Mouse (Mus musculus) intestine, embryonic 15.5 days (tissue): ENCODE data around the gene Zfp1. TPM values are rescaled to one million over a fixed set of nuclear protein-coding genes. Genes with fewer than 3 reads are reported as not detected.

Experiments used
- ATAC-seq: fragments of 200-750 bp; cut with Nextera tagmentation; 2 replicates; pipeline ENCODE4 v1.8.0; 2017; ENCODE audit warnings: moderate TSS enrichment, moderate library complexity
- H3K27ac ChIP-seq: fragments of 300-500 bp; sonication (generic); 2 replicates; pipeline ENCODE4 v1.5.1; 2015; ENCODE audit warnings: mild to moderate bottlenecking, inconsistent platforms
- H3K27me3 ChIP-seq: fragments of 300-500 bp; sonication (generic); replicated peaks from 2 replicates; pipeline ENCODE4 v1.6.1; 2015; ENCODE audit warnings: inconsistent platforms
- H3K36me3 ChIP-seq: fragments of 300-500 bp; sonication (generic); 2 replicates; pipeline ENCODE4 v1.6.1; 2015; ENCODE audit warnings: inconsistent platforms
- H3K4me1 ChIP-seq: fragments of 300-500 bp; sonication (generic); replicated peaks from 2 replicates; pipeline ENCODE4 v1.6.1; 2015; ENCODE audit warnings: inconsistent platforms
- H3K4me2 ChIP-seq: fragments of 300-500 bp; sonication (generic); replicated peaks from 2 replicates; pipeline ENCODE4 v1.6.1; 2015; ENCODE audit warnings: mild to moderate bottlenecking, inconsistent platforms
- H3K4me3 ChIP-seq: fragments of 300-500 bp; sonication (generic); replicated peaks from 2 replicates; pipeline ENCODE4 v1.5.1; 2015; ENCODE audit warnings: inconsistent platforms
- H3K9ac ChIP-seq: fragments of 300-500 bp; sonication (generic); 2 replicates; pipeline ENCODE4 v1.6.1; 2015; ENCODE audit warnings: inconsistent platforms
- H3K9me3 ChIP-seq: fragments of 300-500 bp; sonication (generic); 2 replicates; pipeline ENCODE4 v1.6.1; 2016; ENCODE audit warnings: inconsistent platforms
- WGBS: fragments of 180-500 bp; shearing (Covaris S2); methylation state at CpG from one replicate; pipeline ENCODE4 v1.1.7; 2015; 5-methylcytosine and 5-hydroxymethylcytosine counted together
- polyA plus RNA-seq: library from polyadenylated mRNA; unstranded; fragments of >200 nt; fragmentation: Nextera tagmentation; extraction: Ambion mirVana; gene quantifications from 2 replicates; pipeline ENCODE4 v1.2.1, GENCODE M21; 2015

The Zfp1 gene
- polyA plus RNA-seq, 1 experiment from 2014 or later = 14.9 TPM

- ATAC-seq = peak; percentile 46
- Histone ChIP-seq H3K4me1 (peaks cover 46% of the 10 kb centered on the region), H3K36me3 (peaks cover 41% of the 10 kb centered on the region), H3K9ac (peak overlapping the region; percentile 41; the same call in 1 of the 2 replicates), H3K27ac (peak overlapping the region; percentile 94), H3K27me3 (no peaks in the 10 kb centered on the region), H3K4me2 (peak overlapping the region; percentile 41; the same call in 1 of the 2 replicates), H3K4me3 (no peak overlapping the region), H3K9me3 (no peaks in the 10 kb centered on the region)
- WGBS = 42% methylated on average over 6 of the region's 6 CpGs
Measured at GRCm38 (mm10) chr8:111717866-111718265, 74.7 kb downstream of the Zfp1 start.

- Histone ChIP-seq H3K27me3 (no peaks in the 10 kb centered on the region), H3K27ac (peak overlapping the region; percentile 66), H3K4me1 (peaks cover 46% of the 10 kb centered on the region), H3K4me3 (no peak overlapping the region), H3K36me3 (peaks cover 32% of the 10 kb centered on the region), H3K4me2 (no peak overlapping the region), H3K9me3 (no peaks in the 10 kb centered on the region), H3K9ac (no peak overlapping the region)
- 39% methylated on average over 5 of the region's 5 CpGs for WGBS
- ATAC-seq = no peak
Measured at GRCm38 (mm10) chr8:111718937-111719336, 75.7 kb downstream of the Zfp1 start.

- no peak overlapping the region for H3K4me2 ChIP-seq
- H3K4me1 ChIP-seq = peaks cover 50% of the 10 kb centered on the region
- 45% methylated on average over 4 of the region's 4 CpGs for WGBS
- no peaks in the 10 kb centered on the region for H3K9me3 ChIP-seq
- no peak overlapping the region for H3K9ac ChIP-seq
- ATAC-seq = no peak
- H3K4me3 ChIP-seq = no peak overlapping the region
- peaks cover 21% of the 10 kb centered on the region for H3K36me3 ChIP-seq
- H3K27ac ChIP-seq = no peak overlapping the region
- no peaks in the 10 kb centered on the region for H3K27me3 ChIP-seq
Measured at GRCm38 (mm10) chr8:111720115-111720544, 76.9 kb downstream of the Zfp1 start.

Other genes with a start within 250 kb of the Zfp1 start
- 0.88 and 1.2 TPM in 2 replicates for gene Fa2h, start 249.6 kb upstream of the Zfp1 start, polyA plus RNA-seq
- 4.1 and 4.5 TPM in 2 replicates for gene Wdr59, start 121.3 kb upstream of the Zfp1 start, polyA plus RNA-seq
- gene Znrf1, start 107.3 kb upstream of the Zfp1 start, polyA plus RNA-seq = 24.6 and 26.0 TPM in 2 replicates
- gene Ldhd, start 13.0 kb upstream of the Zfp1 start, polyA plus RNA-seq = 1.6 and 1.8 TPM in 2 replicates
- gene Ctrb1, start 47.6 kb downstream of the Zfp1 start, polyA plus RNA-seq = 1,145 and 3,143 TPM in 2 replicates
- 40.8 and 44.2 TPM in 2 replicates for gene Bcar1, start 100.4 kb downstream of the Zfp1 start, polyA plus RNA-seq
- 182 and 187 TPM in 2 replicates for gene Cfdp1, start 210.9 kb downstream of the Zfp1 start, polyA plus RNA-seq
- 15.9 and 16.0 TPM in 2 replicates for gene Tmem170, start 233.3 kb downstream of the Zfp1 start, polyA plus RNA-seq